Mouse (Mus musculus): ENCODE data around the gene Fbxw7. TPM values are rescaled to one million over a fixed set of nuclear protein-coding genes. Genes with fewer than 3 reads are reported as not detected.

Fbxw7 gene
- polyA plus RNA-seq, 1 experiment from 2014 or later, result 24.4 TPM

GRCm38 (mm10) chr3:84917903-84918679 is 103.0 kb downstream of the Fbxw7 start:
- no peaks in the 10 kb centered on the region for H3K9me3 ChIP-seq
- WGBS, result 83% methylated on average over 9 of the region's 9 CpGs
- H3K4me3 ChIP-seq, result no peak overlapping the region
- no peak overlapping the region for H3K4me2 ChIP-seq
- no peak for ATAC-seq (ENCODE audit: low FRiP score)
- no peak overlapping the region for H3K27ac ChIP-seq
- H3K27me3 ChIP-seq, result no peaks in the 10 kb centered on the region
- no peaks in the 10 kb centered on the region for H3K36me3 ChIP-seq
- no peak overlapping the region for H3K9ac ChIP-seq
- 0 out of 2 replicates have a peak, but pooled peaks cover 3% of the 10 kb centered on the region for H3K4me1 ChIP-seq (replicated peaks)

- Histone ChIP-seq H3K27me3 (no peaks in the 10 kb centered on the region), H3K27ac (no peak overlapping the region), H3K4me1 (replicated peaks) (0 out of 2 replicates have a peak, but pooled peaks cover 3% of the 10 kb centered on the region), H3K36me3 (no peaks in the 10 kb centered on the region), H3K4me3 (no peak overlapping the region), H3K4me2 (no peak overlapping the region), H3K9me3 (no peaks in the 10 kb centered on the region), H3K9ac (no peak overlapping the region)
- no peak for ATAC-seq (ENCODE audit: low FRiP score)
- WGBS, result 84% methylated on average over 6 of the region's 6 CpGs
Observed at GRCm38 (mm10) chr3:84921704-84922420, 106.8 kb downstream of the Fbxw7 start.

- Histone ChIP-seq H3K4me3 (no peak overlapping the region), H3K9me3 (no peaks in the 10 kb centered on the region), H3K27ac (no peak overlapping the region), H3K36me3 (no peaks in the 10 kb centered on the region), H3K9ac (no peak overlapping the region), H3K4me1 (replicated peaks) (no peaks in the 10 kb centered on the region), H3K4me2 (no peak overlapping the region), H3K27me3 (no peaks in the 10 kb centered on the region)
- no peak for ATAC-seq (ENCODE audit: low FRiP score)
- WGBS, result 85% methylated on average over 1 of the region's 1 CpGs
Observed at GRCm38 (mm10) chr3:84923256-84923655, 108.2 kb downstream of the Fbxw7 start.

GRCm38 (mm10) chr3:84923670-84924069 is 108.6 kb downstream of the Fbxw7 start:
- H3K4me3 ChIP-seq, result no peak overlapping the region
- H3K4me2 ChIP-seq, result no peak overlapping the region
- H3K9ac ChIP-seq, result no peak overlapping the region
- H3K36me3 ChIP-seq, result no peaks in the 10 kb centered on the region
- H3K27me3 ChIP-seq, result no peaks in the 10 kb centered on the region
- H3K27ac ChIP-seq, result no peak overlapping the region
- H3K4me1 ChIP-seq (replicated peaks), result no peaks in the 10 kb centered on the region
- WGBS, result 86% methylated on average over 1 of the region's 1 CpGs
- H3K9me3 ChIP-seq, result no peaks in the 10 kb centered on the region
- no peak for ATAC-seq (ENCODE audit: low FRiP score)

- Histone ChIP-seq H3K9ac (no peak overlapping the region), H3K9me3 (no peaks in the 10 kb centered on the region), H3K4me2 (no peak overlapping the region), H3K27me3 (no peaks in the 10 kb centered on the region), H3K4me1 (replicated peaks) (no peaks in the 10 kb centered on the region), H3K36me3 (no peaks in the 10 kb centered on the region), H3K27ac (no peak overlapping the region), H3K4me3 (no peak overlapping the region)
- 81% methylated on average over 4 of the region's 4 CpGs for WGBS
- no peak for ATAC-seq (ENCODE audit: low FRiP score)
Observed at GRCm38 (mm10) chr3:84925229-84925628, 110.2 kb downstream of the Fbxw7 start.

- Histone ChIP-seq H3K27ac (no peak overlapping the region), H3K9me3 (no peaks in the 10 kb centered on the region), H3K27me3 (no peaks in the 10 kb centered on the region), H3K4me1 (replicated peaks) (no peaks in the 10 kb centered on the region), H3K36me3 (no peaks in the 10 kb centered on the region), H3K9ac (no peak overlapping the region), H3K4me2 (no peak overlapping the region), H3K4me3 (no peak overlapping the region)
- 96% methylated on average over 5 of the region's 5 CpGs for WGBS
- no peak for ATAC-seq (ENCODE audit: low FRiP score)
Observed at GRCm38 (mm10) chr3:84926140-84926539, 111.1 kb downstream of the Fbxw7 start.

- Histone ChIP-seq H3K27me3 (no peaks in the 10 kb centered on the region), H3K36me3 (no peaks in the 10 kb centered on the region), H3K9me3 (no peaks in the 10 kb centered on the region), H3K4me2 (no peak overlapping the region), H3K4me1 (replicated peaks) (no peaks in the 10 kb centered on the region), H3K27ac (no peak overlapping the region), H3K9ac (no peak overlapping the region), H3K4me3 (no peak overlapping the region)
- no peak for ATAC-seq (ENCODE audit: low FRiP score)
- WGBS, result 85% methylated on average over 8 of the region's 8 CpGs
Observed at GRCm38 (mm10) chr3:84927168-84927794, 112.2 kb downstream of the Fbxw7 start.

GRCm38 (mm10) chr3:84927901-84928300 is 112.8 kb downstream of the Fbxw7 start:
- H3K4me1 ChIP-seq (replicated peaks), result no peaks in the 10 kb centered on the region
- no peaks in the 10 kb centered on the region for H3K36me3 ChIP-seq
- no peak overlapping the region for H3K9ac ChIP-seq
- no peaks in the 10 kb centered on the region for H3K9me3 ChIP-seq
- H3K27ac ChIP-seq, result no peak overlapping the region
- 89% methylated on average over 2 of the region's 2 CpGs for WGBS
- no peak overlapping the region for H3K4me2 ChIP-seq
- no peak overlapping the region for H3K4me3 ChIP-seq
- H3K27me3 ChIP-seq, result no peaks in the 10 kb centered on the region
- no peak for ATAC-seq (ENCODE audit: low FRiP score)

GRCm38 (mm10) chr3:84929171-84929570 is 114.1 kb downstream of the Fbxw7 start:
- Histone ChIP-seq H3K36me3 (no peaks in the 10 kb centered on the region), H3K9ac (no peak overlapping the region), H3K9me3 (no peaks in the 10 kb centered on the region), H3K4me3 (no peak overlapping the region), H3K27me3 (no peaks in the 10 kb centered on the region), H3K4me2 (no peak overlapping the region), H3K27ac (no peak overlapping the region), H3K4me1 (replicated peaks) (no peaks in the 10 kb centered on the region)
- ATAC-seq (ENCODE audit: low FRiP score), result no peak
- WGBS, result 94% methylated on average over 3 of the region's 3 CpGs

GRCm38 (mm10) chr3:84930683-84931082 is 115.6 kb downstream of the Fbxw7 start:
- ATAC-seq (ENCODE audit: low FRiP score), result no peak
- Histone ChIP-seq H3K9ac (no peak overlapping the region), H3K4me1 (replicated peaks) (no peaks in the 10 kb centered on the region)

GRCm38 (mm10) chr3:84935729-84936128 is 120.7 kb downstream of the Fbxw7 start:
- WGBS, result 80% methylated on average over 1 of the region's 1 CpGs
- Histone ChIP-seq H3K9me3 (no peaks in the 10 kb centered on the region), H3K36me3 (no peaks in the 10 kb centered on the region), H3K4me3 (no peak overlapping the region), H3K27ac (no peak overlapping the region), H3K27me3 (no peaks in the 10 kb centered on the region), H3K9ac (no peak overlapping the region), H3K4me1 (replicated peaks) (peaks cover 11% of the 10 kb centered on the region), H3K4me2 (no peak overlapping the region)
- ATAC-seq (ENCODE audit: low FRiP score), result no peak

More at GRCm38 (mm10) chr3:84930683-84931082, 115.6 kb downstream of the Fbxw7 start:
- no peaks in the 10 kb centered on the region for H3K36me3 ChIP-seq
- H3K9me3 ChIP-seq, result no peaks in the 10 kb centered on the region
- H3K4me2 ChIP-seq, result no peak overlapping the region
- H3K27me3 ChIP-seq, result no peaks in the 10 kb centered on the region
- 90% methylated on average over 3 of the region's 3 CpGs for WGBS
- no peak overlapping the region for H3K27ac ChIP-seq
- H3K4me3 ChIP-seq, result no peak overlapping the region

- H3K4me3 ChIP-seq, result no peak overlapping the region
- no peaks in the 10 kb centered on the region for H3K27me3 ChIP-seq
- no peak overlapping the region for H3K27ac ChIP-seq
- H3K9ac ChIP-seq, result no peak overlapping the region
- H3K9me3 ChIP-seq, result no peaks in the 10 kb centered on the region
- H3K4me1 ChIP-seq (replicated peaks), result peaks cover 11% of the 10 kb centered on the region
- no peak for ATAC-seq (ENCODE audit: low FRiP score)
- no peaks in the 10 kb centered on the region for H3K36me3 ChIP-seq
- H3K4me2 ChIP-seq, result no peak overlapping the region
- 60% methylated on average over 2 of the region's 2 CpGs for WGBS
Observed at GRCm38 (mm10) chr3:84936252-84936651, 121.2 kb downstream of the Fbxw7 start.
